Mouse (Mus musculus) CH12.LX (cell line): ENCODE measurements around the gene Cryge. TPM values are rescaled to one million over a fixed set of nuclear protein-coding genes. Genes with fewer than 3 reads are reported as not detected.

Source experiments
- DNase-seq: peaks from one replicate; pipeline ENCODE4 v3.0.0-alpha.2; 2013; ENCODE audit errors: extremely low read depth
- H3K27ac ChIP-seq: 2 replicates; pipeline ENCODE4 v1.5.1; 2012; ENCODE audit warnings: low read depth, mild to moderate bottlenecking, control low read depth, moderate library complexity; ENCODE audit not compliant: insufficient read depth
- H3K27me3 ChIP-seq: replicated peaks from 2 replicates; pipeline ENCODE3; 2012; ENCODE audit warnings: inconsistent platforms
- H3K36me3 ChIP-seq, 2 experiments: replicated peaks in 1 of 2; 2 replicates each; pipeline versions ENCODE3 to v1.6.1; 2012; ENCODE audit warnings: inconsistent platforms in 1 of 2, low read length in 1 of 2, mild to moderate bottlenecking in 1 of 2, mixed read lengths in 1 of 2, moderate library complexity in 1 of 2; ENCODE audit not compliant: control insufficient read depth in 1 of 2, insufficient read depth in 1 of 2
- H3K4me1 ChIP-seq, 2 experiments: 2 replicates each; pipeline ENCODE4 v1.6.1; 2012; ENCODE audit warnings: inconsistent platforms in 1 of 2, moderate library complexity in 1 of 2; ENCODE audit not compliant: insufficient read depth in 2 of 2, control insufficient read depth in 1 of 2
- H3K4me2 ChIP-seq: 2 replicates; pipeline ENCODE4 v1.6.1; 2012; ENCODE audit warnings: low read depth, mild to moderate bottlenecking, control low read depth; ENCODE audit not compliant: poor library complexity, insufficient read depth, severe bottlenecking
- H3K4me3 ChIP-seq, 3 experiments: fragments of 150-350 bp in 1 of 3; sonication (generic) in 1 of 3; replicated peaks in 1 of 3; 2 replicates each; pipeline versions ENCODE3 to v1.5.1; 2011 to 2012; ENCODE audit warnings: low read depth in 2 of 3, low read length in 2 of 3, mild to moderate bottlenecking in 2 of 3, moderate library complexity in 2 of 3, control low read depth in 1 of 3, improper control_type of control experiment in 1 of 3, inconsistent platforms in 1 of 3, mixed read lengths in 1 of 3; ENCODE audit not compliant: poor library complexity in 1 of 3
- H3K79me2 ChIP-seq: replicated peaks from 2 replicates; pipeline ENCODE4 v1.6.1; 2012; ENCODE audit warnings: mild to moderate bottlenecking, moderate library complexity; ENCODE audit not compliant: control insufficient read depth, poor library complexity, insufficient read depth, severe bottlenecking; ENCODE audit errors: extremely low read depth
- H3K9ac ChIP-seq: 2 replicates; pipeline ENCODE4 v1.6.1; 2012; ENCODE audit warnings: low read depth, mild to moderate bottlenecking, control low read depth, moderate library complexity; ENCODE audit not compliant: insufficient read depth
- H3K9me3 ChIP-seq: replicated peaks from 2 replicates; pipeline ENCODE3; 2012; ENCODE audit warnings: low read length, inconsistent platforms, mixed read lengths
- CHD1 ChIP-seq: IDR thresholded peaks from 2 replicates; pipeline ENCODE4 v1.6.1; 2012; ENCODE audit warnings: low read depth, low read length, improper control_type of control experiment, inconsistent platforms
- E2F4 ChIP-seq: IDR thresholded peaks from 2 replicates; pipeline ENCODE4 v1.6.1; 2011; ENCODE audit warnings: low read depth, low read length, improper control_type of control experiment; ENCODE audit not compliant: insufficient replicate concordance
- ETS1 ChIP-seq: conservative IDR thresholded peaks from 2 replicates; pipeline ENCODE4 v1.6.1; 2012; ENCODE audit warnings: low read depth, mild to moderate bottlenecking, inconsistent platforms, low read length, improper control_type of control experiment, moderate library complexity
- HCFC1 ChIP-seq: IDR thresholded peaks from 2 replicates; pipeline ENCODE4 v1.6.1; 2012; ENCODE audit warnings: low read depth, mild to moderate bottlenecking, inconsistent platforms, low read length, improper control_type of control experiment
- JUND ChIP-seq: conservative IDR thresholded peaks from 2 replicates; pipeline ENCODE4 v1.6.1; 2011; ENCODE audit warnings: low read depth, low read length, improper control_type of control experiment
- MAX ChIP-seq: IDR thresholded peaks from 2 replicates; pipeline ENCODE4 v1.6.1; 2011; ENCODE audit warnings: low read length, improper control_type of control experiment
- MAZ ChIP-seq: IDR thresholded peaks from 2 replicates; pipeline ENCODE4 v1.6.1; 2012; ENCODE audit warnings: low read depth, mild to moderate bottlenecking, inconsistent platforms, low read length, improper control_type of control experiment, moderate library complexity
- MYC ChIP-seq: IDR thresholded peaks from 2 replicates; pipeline ENCODE4 v1.6.1; 2011; ENCODE audit warnings: low read depth, mild to moderate bottlenecking, improper control_type of control experiment, low read length
- NRF1 ChIP-seq: IDR thresholded peaks from 2 replicates; pipeline ENCODE4 v1.6.1; 2014; ENCODE audit warnings: low read depth, mild to moderate bottlenecking, inconsistent platforms, low read length, improper control_type of control experiment, moderate library complexity
- SIN3A ChIP-seq: IDR thresholded peaks from 2 replicates; pipeline ENCODE4 v1.6.1; 2012; ENCODE audit warnings: low read length, improper control_type of control experiment, inconsistent platforms
- SMC3 ChIP-seq: IDR thresholded peaks from 2 replicates; pipeline ENCODE4 v1.6.1; 2011; ENCODE audit warnings: low read depth, low read length, improper control_type of control experiment
- TBP ChIP-seq: conservative IDR thresholded peaks from 2 replicates; pipeline ENCODE4 v1.6.1; 2011; ENCODE audit warnings: low read depth, low read length, improper control_type of control experiment
- USF1 ChIP-seq: IDR thresholded peaks from 2 replicates; pipeline ENCODE4 v1.6.1; 2014; ENCODE audit warnings: low read depth, mild to moderate bottlenecking, inconsistent platforms, low read length, improper control_type of control experiment
- dilution Hi-C: fragments of 300-500 bp; cut with MboI; formaldehyde crosslinking; loops from 2 replicates; pipeline ENCODE4 v1.14.3; 2020; ENCODE audit warnings: low sequenced_read_pairs; ENCODE audit not compliant: extremely low pct_unique_long_range_greater_than_20kb, extremely low pct_ligation_motif_present
- in situ Hi-C: fragments of 300-500 bp; cut with MboI; formaldehyde crosslinking; loops from 3 replicates; pipeline ENCODE4 v1.14.3; 2019; ENCODE audit warnings: low sequenced_read_pairs, low pct_ligation_motif_present, low pct_unique_long_range_greater_than_20kb, mixed read lengths
- polyA plus RNA-seq: library from polyadenylated mRNA; unstranded; fragments of >175 nt; gene quantifications from 2 replicates; pipeline ENCODE4 v1.2.1, GENCODE M21; 2012; ENCODE audit warnings: low read depth; ENCODE audit not compliant: insufficient read length
- total RNA-seq, 2 experiments: library from RNA; depleted of rRNA; stranded (reverse); fragments of 300-350 nt in 1 of 2; fragments of >200 nt in 1 of 2; gene quantifications; 2 replicates each; pipeline ENCODE4 v1.2.3; 2012 to 2014

The Cryge gene
- total and polyA plus RNA-seq, 3 experiments = not detected

GRCm38 (mm10) chr1:65010153-65010552 is 40.8 kb downstream of the Cryge start (continued):
- no peak for TF ChIP-seq CHD1
- no peak for TF ChIP-seq ETS1
- TF ChIP-seq SMC3 = peak; percentile 93
- no peak for TF ChIP-seq USF1
- no peak for TF ChIP-seq SIN3A
- TF ChIP-seq JUND = peak; percentile 59; the same call in 1 of the 2 replicates
- TF ChIP-seq NRF1 = no peak
- TF ChIP-seq MYC = no peak

GRCm38 (mm10) chr1:65005575-65005974 is 45.4 kb downstream of the Cryge start:
- H3K4me3 ChIP-seq = no peak overlapping the region
- dilution Hi-C loops (no loop called here), in situ Hi-C loops (loop anchor here (25.0 kb wide), 1 partner anchor 1343 kb away; no protein-coding TSS in a partner anchor)
- no peak overlapping the region for H3K9ac ChIP-seq
- 0 out of 4 replicates have a peak, but pooled peaks cover 0 to 2% of the 10 kb centered on the region in 2 experiments for H3K4me1 ChIP-seq
- no peak overlapping the region for H3K4me2 ChIP-seq
- no peaks in the 10 kb centered on the region for H3K27me3 ChIP-seq
- H3K36me3 ChIP-seq = no peaks in the 10 kb centered on the region
- H3K79me2 ChIP-seq = no peaks in the 10 kb centered on the region
- no peaks in the 10 kb centered on the region for H3K9me3 ChIP-seq
- no peak for DNase-seq
- no peak for TF ChIP-seq TBP
- no peak overlapping the region for H3K27ac ChIP-seq

- Histone ChIP-seq H3K4me1 (0 out of 4 replicates have a peak, but pooled peaks cover 0 to 2% of the 10 kb centered on the region in 2 experiments), H3K27ac (no peak overlapping the region), H3K4me3 (no peak overlapping the region), H3K36me3 (no peaks in the 10 kb centered on the region), H3K27me3 (no peaks in the 10 kb centered on the region), H3K9ac (no peak overlapping the region), H3K4me2 (no peak overlapping the region), H3K9me3 (no peaks in the 10 kb centered on the region), H3K79me2 (no peaks in the 10 kb centered on the region)
- dilution Hi-C loops (no loop called here), in situ Hi-C loops (loop anchor here (25.0 kb wide), 1 partner anchor 1342 kb away; no protein-coding TSS in a partner anchor)
- no peak for DNase-seq
- TF ChIP-seq HCFC1 (no peak), SMC3 (no peak), JUND (no peak), MAZ (no peak), E2F4 (no peak), MAX (no peak)
Observed at GRCm38 (mm10) chr1:65004526-65004925, 46.4 kb downstream of the Cryge start.

Other genes starting within 250 kb of the Cryge start
- 14.1 and 14.6 TPM in 2 replicates for gene Plekhm3, start 94.3 kb downstream of the Cryge start, total RNA-seq (2012; rRNA removed)
- gene Plekhm3, start 94.3 kb downstream of the Cryge start, total RNA-seq (2014; rRNA removed) = 9.5 and 9.9 TPM in 2 replicates
- 11.3 and 13.0 TPM in 2 replicates for gene Plekhm3, start 94.3 kb downstream of the Cryge start, polyA plus RNA-seq
- not detected in 2 replicates for gene Akr1cl, start 18.4 kb downstream of the Cryge start, total RNA-seq (2012; rRNA removed)
- gene Akr1cl, start 18.4 kb downstream of the Cryge start, total RNA-seq (2014; rRNA removed) = not detected in 2 replicates
- gene Akr1cl, start 18.4 kb downstream of the Cryge start, polyA plus RNA-seq = not detected in 2 replicates
- gene Crygd, start 12.3 kb upstream of the Cryge start, total RNA-seq (2012; rRNA removed) = not detected in 2 replicates
- not detected in 2 replicates for gene Crygd, start 12.3 kb upstream of the Cryge start, total RNA-seq (2014; rRNA removed)
- gene Crygd, start 12.3 kb upstream of the Cryge start, polyA plus RNA-seq = not detected in 2 replicates
- not detected in 2 replicates for gene Crygc, start 22.5 kb upstream of the Cryge start, total RNA-seq (2012; rRNA removed)
- not detected in 2 replicates for gene Crygc, start 22.5 kb upstream of the Cryge start, total RNA-seq (2014; rRNA removed)
- gene Crygc, start 22.5 kb upstream of the Cryge start, polyA plus RNA-seq = not detected in 2 replicates
- gene Crygb, start 31.1 kb upstream of the Cryge start, total RNA-seq (2012; rRNA removed) = not detected in 2 replicates
- gene Crygb, start 31.1 kb upstream of the Cryge start, total RNA-seq (2014; rRNA removed) = not detected in 2 replicates
- not detected in 2 replicates for gene Crygb, start 31.1 kb upstream of the Cryge start, polyA plus RNA-seq
- gene Cryga, start 52.2 kb upstream of the Cryge start, total RNA-seq (2012; rRNA removed) = not detected in 2 replicates
- not detected in 2 replicates for gene Cryga, start 52.2 kb upstream of the Cryge start, total RNA-seq (2014; rRNA removed)
- gene Cryga, start 52.2 kb upstream of the Cryge start, polyA plus RNA-seq = not detected in 2 replicates
- gene Gm28845, start 68.4 kb upstream of the Cryge start, total RNA-seq (2012; rRNA removed) = not detected in 2 replicates
- gene Gm28845, start 68.4 kb upstream of the Cryge start, total RNA-seq (2014; rRNA removed) = not detected in 2 replicates
- not detected in 2 replicates for gene Gm28845, start 68.4 kb upstream of the Cryge start, polyA plus RNA-seq
- gene D630023F18Rik, start 72.1 kb upstream of the Cryge start, total RNA-seq (2012; rRNA removed) = not detected in 2 replicates
- 0.13 and 0.18 TPM in 2 replicates for gene D630023F18Rik, start 72.1 kb upstream of the Cryge start, total RNA-seq (2014; rRNA removed)
- gene D630023F18Rik, start 72.1 kb upstream of the Cryge start, polyA plus RNA-seq = 0.17 TPM in 1 of 2 replicates, not detected in the other
- 8.1 and 9.3 TPM in 2 replicates for gene Idh1, start 135.4 kb upstream of the Cryge start, total RNA-seq (2012; rRNA removed)
- 20.6 and 23.4 TPM in 2 replicates for gene Idh1, start 135.4 kb upstream of the Cryge start, total RNA-seq (2014; rRNA removed)
- gene Idh1, start 135.4 kb upstream of the Cryge start, polyA plus RNA-seq = 11.1 and 11.2 TPM in 2 replicates
- gene Pikfyve, start 135.5 kb upstream of the Cryge start, total RNA-seq (2012; rRNA removed) = 14.5 and 14.8 TPM in 2 replicates
- 25.5 and 26.7 TPM in 2 replicates for gene Pikfyve, start 135.5 kb upstream of the Cryge start, total RNA-seq (2014; rRNA removed)
- gene Pikfyve, start 135.5 kb upstream of the Cryge start, polyA plus RNA-seq = 12.6 and 14.5 TPM in 2 replicates
- gene Pth2r, start 230.9 kb upstream of the Cryge start, total RNA-seq (2012; rRNA removed) = not detected in 2 replicates
- not detected in 2 replicates for gene Pth2r, start 230.9 kb upstream of the Cryge start, total RNA-seq (2014; rRNA removed)
- not detected in 2 replicates for gene Pth2r, start 230.9 kb upstream of the Cryge start, polyA plus RNA-seq